ENCODE assay signal across 22 mouse cellular contexts in the genomic region with DNA sequence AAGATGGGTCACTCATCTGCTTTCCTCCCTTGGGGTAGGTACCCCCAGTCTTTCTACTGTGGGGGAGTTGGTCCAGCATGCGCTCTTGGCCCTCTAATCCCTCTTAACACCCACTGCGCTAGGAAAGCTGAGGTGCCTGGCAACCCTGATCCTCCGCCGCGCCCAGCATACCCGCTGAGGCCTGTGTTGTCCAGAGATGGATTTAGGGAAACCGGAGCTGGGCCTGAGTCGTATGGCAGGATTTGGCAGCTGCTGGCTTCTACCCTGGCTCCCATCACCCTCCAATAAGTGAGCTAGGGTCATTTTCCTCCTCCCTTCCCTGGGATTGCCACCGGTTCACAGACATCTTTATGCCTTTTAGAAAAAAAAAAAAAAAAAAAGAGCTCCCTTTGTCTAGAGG. TPM values are rescaled to one million over a fixed set of nuclear protein-coding genes. Genes with fewer than 3 reads are reported as not detected.
DNase-seq lines count a peak whose midpoint lies in the region; ATAC-seq lines count a peak whose summit lies in the region.
"Had no signal": no experiment of that assay in that cellular context is flagged by ENCODE, and none has a peak within 500 bp of the region (broad histone marks: within the 10 kb centered on the region; RNA-seq: fewer than 3 reads in every experiment).

No protein-coding gene starts in this region.

- no peaks in the 10 kb centered on the region for H3K36me3 ChIP-seq in hindbrain, embryonic 10.5 days
- H3K36me3 ChIP-seq in hindbrain, embryonic 12.5 days = no peaks in the 10 kb centered on the region
- H3K36me3 ChIP-seq in midbrain, embryonic 14.5 days (ENCODE audit: control insufficient read depth, insufficient read depth, low read length) = no peaks in the 10 kb centered on the region
- H3K36me3 ChIP-seq: forebrain, embryonic 12.5 days; heart, embryonic 15.5 days had no signal

- H3K4me3 ChIP-seq in hindbrain, embryonic 10.5 days = no peak overlapping the region
- H3K4me3 ChIP-seq in hindbrain, embryonic 12.5 days = no peak overlapping the region
- H3K4me3 ChIP-seq in midbrain, embryonic 14.5 days (replicated peaks; ENCODE audit: low read depth, low read length) = no peak overlapping the region
- H3K4me3 ChIP-seq: forebrain, embryonic 12.5 days; heart, adult 2 months; heart, embryonic 15.5 days had no signal

- peaks cover 96% of the 10 kb centered on the region for H3K27me3 ChIP-seq in hindbrain, embryonic 10.5 days (ENCODE audit: insufficient read depth, poor library complexity, severe bottlenecking)
- peaks cover 54% of the 10 kb centered on the region for H3K27me3 ChIP-seq in hindbrain, embryonic 12.5 days
- peaks cover 24% of the 10 kb centered on the region for H3K27me3 ChIP-seq in midbrain, embryonic 14.5 days (ENCODE audit: control insufficient read depth, insufficient read depth, low read length)
- H3K27me3 ChIP-seq: Patski had no signal

- H3K4me1 ChIP-seq in hindbrain, embryonic 10.5 days (replicated peaks) = peaks cover 57% of the 10 kb centered on the region
- peaks cover 38% of the 10 kb centered on the region for H3K4me1 ChIP-seq in hindbrain, embryonic 12.5 days
- H3K4me1 ChIP-seq in midbrain, embryonic 14.5 days (ENCODE audit: control insufficient read depth, insufficient read depth, low read length) = peaks cover 24% of the 10 kb centered on the region
- H3K4me1 ChIP-seq: heart, embryonic 15.5 days had no signal

- peak overlapping the region; percentile 82 for H3K27ac ChIP-seq in hindbrain, embryonic 10.5 days
- no peak overlapping the region for H3K27ac ChIP-seq in hindbrain, embryonic 12.5 days
- peak overlapping the region; percentile 14; the same call in 1 of the 2 replicates for H3K27ac ChIP-seq in midbrain, embryonic 14.5 days (replicated peaks; ENCODE audit: low read depth, low read length)
- H3K27ac ChIP-seq: forebrain, embryonic 12.5 days; heart, adult 2 months; heart, embryonic 15.5 days; hindbrain, embryonic 14.5 days had no signal

- H3K9me3 ChIP-seq in hindbrain, embryonic 10.5 days = no peaks in the 10 kb centered on the region
- no peaks in the 10 kb centered on the region for H3K9me3 ChIP-seq in hindbrain, embryonic 12.5 days (replicated peaks)
- H3K9me3 ChIP-seq in midbrain, embryonic 14.5 days (ENCODE audit: control insufficient read depth, low read length) = no peaks in the 10 kb centered on the region
- H3K9me3 ChIP-seq: forebrain, embryonic 12.5 days; heart, embryonic 15.5 days had no signal

- ATAC-seq in hindbrain, embryonic 12.5 days (ENCODE audit: low FRiP score) = no peak
- peak; percentile 14; the same call in 1 of the 2 replicates for ATAC-seq in midbrain, embryonic 14.5 days (ENCODE audit: low FRiP score, low TSS enrichment)
- ATAC-seq: activated CD4-positive, CD25-positive, alpha-beta regulatory T cell, adult 4 months; forebrain, postnatal 0 days; Patski had no signal

- 50% methylated on average over 9 of the region's 9 CpGs for WGBS in hindbrain, embryonic 10.5 days
- WGBS in hindbrain, embryonic 12.5 days = 63% methylated on average over 9 of the region's 9 CpGs
- WGBS in midbrain, embryonic 14.5 days = 13% methylated on average over 9 of the region's 9 CpGs

- H3K9ac ChIP-seq in hindbrain, embryonic 12.5 days = no peak overlapping the region
- no peak overlapping the region for H3K9ac ChIP-seq in midbrain, embryonic 14.5 days (replicated peaks; ENCODE audit: low read length)
- H3K9ac ChIP-seq: forebrain, embryonic 12.5 days; forebrain, postnatal 0 days; heart, embryonic 15.5 days; hindbrain, embryonic 14.5 days had no signal

- H3K4me2 ChIP-seq in hindbrain, embryonic 12.5 days (replicated peaks) = no peak overlapping the region
- H3K4me2 ChIP-seq in midbrain, embryonic 14.5 days (ENCODE audit: low read length) = no peak overlapping the region
- H3K4me2 ChIP-seq: forebrain, embryonic 12.5 days; heart, embryonic 11.5 days; heart, embryonic 15.5 days; hindbrain, embryonic 14.5 days had no signal

- DNase-seq in hindbrain, embryonic 10.5 days (ENCODE audit: low spot score) = no peak
- peak; percentile 40 for DNase-seq in retina, postnatal 1 day
- no peak for DNase-seq in retina, embryonic 14.5 days (ENCODE audit: low spot score)
- DNase-seq in midbrain, embryonic 14.5 days = peak; percentile 53
- DNase-seq in heart, postnatal 4 days = no peak
- no peak for DNase-seq in left cerebral cortex, adult 8-10 months (ENCODE audit: low spot score in 2 of 2)
- DNase-seq: adrenal gland, postnatal 14 days; cerebellum, adult 18-20 months; cerebellum, adult 9-11 months; cerebellum, postnatal 36 days; forebrain, postnatal 0 days; gastrocnemius, postnatal 14 days; heart, adult 2 months; heart, postnatal 14 days had no signal

RNA-seq across cellular contexts. Expression of gene Nr5a1, which starts 18.6 kb away (rescaled TPM):
- 0.07 and 0.15 TPM in 2 replicates for polyA plus RNA-seq in hindbrain, embryonic 10.5 days (2016; fragmentation: Nextera tagmentation; extraction: Ambion mirVana)
- 0.08 and 0.12 TPM in 2 replicates for polyA plus RNA-seq in hindbrain, embryonic 12.5 days (2016; fragmentation: Nextera tagmentation; extraction: Ambion mirVana)
- polyA plus RNA-seq in midbrain, embryonic 14.5 days (2014; fragmentation: Nextera tagmentation; extraction: Ambion mirVana) = 0.07 TPM in 1 of 2 replicates, not detected in the other
- total RNA-seq in heart, postnatal 4 days (2021) = under 1 TPM; 0.10 to 0.14 TPM
- under 1 TPM in 3 of 4 experiments, not detected in 1; 0.14 to 0.33 (median 0.27) TPM for total RNA-seq in left cerebral cortex, adult 8-10 months (2022)
- total RNA-seq: gastrocnemius, adult 18-20 months; gastrocnemius, postnatal 14 days; heart, adult 2 months had no signal
- polyA plus RNA-seq: activated CD4-positive, CD25-positive, alpha-beta regulatory T cell, adult 4 months; heart, embryonic 11.5 days; heart, embryonic 15.5 days; Patski had no signal

RNA-seq across cellular contexts. Expression of gene Psmb7, which starts 51.9 kb away (rescaled TPM):
- polyA plus RNA-seq in hindbrain, embryonic 10.5 days (2016; fragmentation: Nextera tagmentation; extraction: Ambion mirVana) = 319 and 334 TPM in 2 replicates
- polyA plus RNA-seq in hindbrain, embryonic 12.5 days (2016; fragmentation: Nextera tagmentation; extraction: Ambion mirVana) = 267 and 272 TPM in 2 replicates
- polyA plus RNA-seq in midbrain, embryonic 14.5 days (2014; fragmentation: Nextera tagmentation; extraction: Ambion mirVana) = 282 and 322 TPM in 2 replicates
- total RNA-seq in heart, postnatal 4 days (2021) = 100 to 1,000 TPM; 252 to 254 TPM
- total RNA-seq in left cerebral cortex, adult 8-10 months (2022) = 100 to 1,000 TPM; 199 to 208 (median 202) TPM

Comparison
In these comparisons a context has a peak if more than half of its experiments do, and no peak if none do; other contexts are left out.
1. DNase-seq: peak in retina, postnatal 1 day (single experiment) and midbrain, embryonic 14.5 days (single experiment); none in hindbrain, embryonic 10.5 days (single experiment), retina, embryonic 14.5 days (single experiment), heart, postnatal 4 days (single experiment) and left cerebral cortex, adult 8-10 months (0 of 2).